Mouse (Mus musculus) lung, adult 2 months (tissue): Measurements from ENCODE around the gene Tppp2.

Experiments used
- CTCF ChIP-seq: fragments of 200-500 bp; IDR thresholded peaks from 2 replicates; pipeline ENCODE4 v1.5.1; 2011; ENCODE audit warnings: mild to moderate bottlenecking, low read length, control low read depth; ENCODE audit not compliant: insufficient read depth
- POLR2A ChIP-seq: fragments of 200-500 bp; IDR thresholded peaks from 2 replicates; pipeline ENCODE4 v1.6.1; 2011; ENCODE audit warnings: low read depth, mild to moderate bottlenecking, control low read depth, low read length, borderline replicate concordance; ENCODE audit errors: extremely low read depth

GRCm38 (mm10) chr14:51929968-51930367 is 11.7 kb downstream of the Tppp2 start:
- TF ChIP-seq POLR2A (no peak), CTCF (no peak)
